Mouse (Mus musculus) hematopoietic multipotent progenitor cell, adult 10-12 weeks (in vitro differentiated cells): ENCODE results near the gene Fam180a. TPM values are rescaled to one million over a fixed set of nuclear protein-coding genes. Genes with fewer than 3 reads are reported as not detected.

Experiments
- polyA plus RNA-seq: library from polyadenylated mRNA; stranded (reverse); fragments of >175 nt; gene quantifications from 2 replicates; pipeline ENCODE4 v1.2.3, GENCODE M21; 2012; ENCODE audit warnings: low replicate concordance

Gene Fam180a
- not detected in 2 replicates for polyA plus RNA-seq

GRCm38 (mm10) chr6:35326111-35326515 is at the start of gene Fam180a:
TSS of gene Fam180a (minus strand) at chr6:35326141.

GRCm38 (mm10) chr6:35308037-35308436 is 17.9 kb downstream of the Fam180a start, which contains the start of gene Slc13a4:
TSS of gene Slc13a4 (minus strand) at chr6:35308131.

Other genes starting within 250 kb of the Fam180a start
- gene Cnot4, start 192.4 kb downstream of the Fam180a start, polyA plus RNA-seq: 2.2 and 11.6 TPM in 2 replicates
- gene Nup205, start 148.7 kb downstream of the Fam180a start, polyA plus RNA-seq: 1.1 and 4.4 TPM in 2 replicates
- 0.09 TPM in 1 of 2 replicates, not detected in the other for gene Slc13a4, start 18.0 kb downstream of the Fam180a start, polyA plus RNA-seq
- gene Mtpn, start 213.7 kb upstream of the Fam180a start, polyA plus RNA-seq: 332 and 529 TPM in 2 replicates